Mouse (Mus musculus) erythroblast, embryonic 14.5 days (primary cell): Measurements from ENCODE around the gene Dcakd. TPM values are rescaled to one million over a fixed set of nuclear protein-coding genes. Genes with fewer than 3 reads are reported as not detected.
"Not testable (repeated sequence)": the region's sequence is repeated elsewhere in the genome, so short reads cannot be mapped to it uniquely, and the experiment has no call there.

Experiments
- H3K27me3 ChIP-seq: 2 replicates; pipeline ENCODE4 v1.6.1; 2012; ENCODE audit warnings: inconsistent platforms; ENCODE audit not compliant: control insufficient read depth
- H3K36me3 ChIP-seq: 2 replicates; pipeline ENCODE4 v1.6.1; 2012; ENCODE audit warnings: mild to moderate bottlenecking, inconsistent platforms; ENCODE audit not compliant: control insufficient read depth
- H3K4me1 ChIP-seq: 2 replicates; pipeline ENCODE4 v1.6.1; 2012; ENCODE audit warnings: inconsistent platforms; ENCODE audit not compliant: control insufficient read depth
- H3K4me3 ChIP-seq: replicated peaks from 2 replicates; pipeline ENCODE3; 2012; ENCODE audit warnings: moderate library complexity, mild to moderate bottlenecking, inconsistent platforms
- H3K9me3 ChIP-seq: 2 replicates; pipeline ENCODE4 v1.6.1; 2012; ENCODE audit warnings: low read length, inconsistent platforms, mixed read lengths; ENCODE audit not compliant: control insufficient read depth
- GATA1 ChIP-seq: IDR thresholded peaks from 2 replicates; pipeline ENCODE4 v1.6.1; 2012; ENCODE audit warnings: low read length, inconsistent platforms, mixed read lengths
- TAL1 ChIP-seq: IDR thresholded peaks from 3 replicates; pipeline ENCODE4 v1.6.1; 2012; ENCODE audit warnings: low read length, inconsistent platforms, mixed read lengths
- polyA plus RNA-seq: library from polyadenylated mRNA; stranded (reverse); fragments of >175 nt; gene quantifications from 2 replicates; pipeline ENCODE4 v1.2.3, GENCODE M21; 2012

Gene Dcakd
- polyA plus RNA-seq, 1 experiment: 2.1 TPM

- H3K36me3 ChIP-seq: peaks cover 28% of the 10 kb centered on the region
- TF ChIP-seq TAL1: no peak
- TF ChIP-seq GATA1: no peak
- H3K9me3 ChIP-seq: no peaks in the 10 kb centered on the region; the same call in 1 of the 2 replicates
- H3K27me3 ChIP-seq: peaks cover 49% of the 10 kb centered on the region
- no peak overlapping the region for H3K4me3 ChIP-seq
- peaks cover 3% of the 10 kb centered on the region for H3K4me1 ChIP-seq
Observed at GRCm38 (mm10) chr11:102992940-102993339, 35.2 kb downstream of the Dcakd start.

GRCm38 (mm10) chr11:102991681-102992080, 36.5 kb downstream of the Dcakd start:
- peaks cover 19% of the 10 kb centered on the region for H3K36me3 ChIP-seq
- H3K4me3 ChIP-seq: no peak overlapping the region
- H3K9me3 ChIP-seq: no peaks in the 10 kb centered on the region; the same call in 1 of the 2 replicates
- peaks cover 56% of the 10 kb centered on the region for H3K27me3 ChIP-seq
- H3K4me1 ChIP-seq: no peaks in the 10 kb centered on the region
- no peak for TF ChIP-seq GATA1
- TF ChIP-seq TAL1: no peak

- H3K36me3 ChIP-seq: peaks cover 11% of the 10 kb centered on the region
- H3K27me3 ChIP-seq: peaks cover 63% of the 10 kb centered on the region
- H3K9me3 ChIP-seq: no peaks in the 10 kb centered on the region; the same call in 1 of the 2 replicates
- H3K4me3 ChIP-seq: no peak overlapping the region
- H3K4me1 ChIP-seq: no peaks in the 10 kb centered on the region
- no peak for TF ChIP-seq TAL1
- TF ChIP-seq GATA1: no peak
Observed at GRCm38 (mm10) chr11:102990152-102990663, 37.9 kb downstream of the Dcakd start.

- Histone ChIP-seq H3K27me3 (peaks cover 63% of the 10 kb centered on the region), H3K36me3 (peaks cover 5% of the 10 kb centered on the region), H3K4me3 (no peak overlapping the region), H3K9me3 (no peaks in the 10 kb centered on the region; the same call in 1 of the 2 replicates), H3K4me1 (no peaks in the 10 kb centered on the region)
- no peak for TF ChIP-seq GATA1
- TF ChIP-seq TAL1: no peak
Observed at GRCm38 (mm10) chr11:102989641-102990151, 38.4 kb downstream of the Dcakd start.

- Histone ChIP-seq H3K9me3 (no peaks in the 10 kb centered on the region), H3K4me1 (no peaks in the 10 kb centered on the region), H3K4me3 (no peak overlapping the region), H3K27me3 (peaks cover 39% of the 10 kb centered on the region), H3K36me3 (no peaks in the 10 kb centered on the region)
- TF ChIP-seq TAL1: no peak
- TF ChIP-seq GATA1: no peak
Observed at GRCm38 (mm10) chr11:102985160-102985559, 43.0 kb downstream of the Dcakd start.

GRCm38 (mm10) chr11:102984615-102985014, 43.5 kb downstream of the Dcakd start:
- Histone ChIP-seq H3K4me1 (no peaks in the 10 kb centered on the region), H3K4me3 (no peak overlapping the region), H3K9me3 (no peaks in the 10 kb centered on the region), H3K27me3 (peaks cover 33% of the 10 kb centered on the region), H3K36me3 (no peaks in the 10 kb centered on the region)
- TF ChIP-seq TAL1 (no peak), GATA1 (no peak)

- no peaks in the 10 kb centered on the region for H3K9me3 ChIP-seq
- no peak overlapping the region for H3K4me3 ChIP-seq
- H3K36me3 ChIP-seq: no peaks in the 10 kb centered on the region
- H3K27me3 ChIP-seq: peaks cover 28% of the 10 kb centered on the region
- TF ChIP-seq GATA1 (no peak), TAL1 (no peak)
- H3K4me1 ChIP-seq: no peaks in the 10 kb centered on the region
Observed at GRCm38 (mm10) chr11:102984086-102984485, 44.0 kb downstream of the Dcakd start.

- H3K4me1 ChIP-seq: no peaks in the 10 kb centered on the region
- no peaks in the 10 kb centered on the region for H3K36me3 ChIP-seq
- H3K4me3 ChIP-seq: no peak overlapping the region
- H3K9me3 ChIP-seq: no peaks in the 10 kb centered on the region
- peaks cover 7% of the 10 kb centered on the region for H3K27me3 ChIP-seq
- no peak for TF ChIP-seq TAL1
- no peak for TF ChIP-seq GATA1
Observed at GRCm38 (mm10) chr11:102981151-102981890, 46.8 kb downstream of the Dcakd start.

GRCm38 (mm10) chr11:102978052-102978666, 50.0 kb downstream of the Dcakd start:
- H3K4me1 ChIP-seq: no peaks in the 10 kb centered on the region
- no peaks in the 10 kb centered on the region for H3K9me3 ChIP-seq
- peaks cover 4% of the 10 kb centered on the region for H3K27me3 ChIP-seq
- no peaks in the 10 kb centered on the region for H3K36me3 ChIP-seq
- no peak overlapping the region for H3K4me3 ChIP-seq
- TF ChIP-seq TAL1: no peak
- no peak for TF ChIP-seq GATA1

- not testable (repeated sequence) for H3K9me3 ChIP-seq, H3K4me3 ChIP-seq, H3K4me1 ChIP-seq, H3K36me3 ChIP-seq
- H3K27me3 ChIP-seq: peaks cover 14% of the 10 kb centered on the region
Observed at GRCm38 (mm10) chr11:102975966-102976365, 52.2 kb downstream of the Dcakd start.
